Mouse (Mus musculus): ENCODE measurements around the gene Prps1l1. TPM values are rescaled to one million over a fixed set of nuclear protein-coding genes. Genes with fewer than 3 reads are reported as not detected.

The Prps1l1 gene
- total RNA-seq (2021) = not detected

GRCm38 (mm10) chr12:34984461-34984860 lies at the start of gene Prps1l1:
TSS of gene Prps1l1 (plus strand) at chr12:34984761.
- intact Hi-C loops (cut with DNase I) = no loop called here
- DNase-seq (ENCODE audit: low spot score) = no peak

DNA sequence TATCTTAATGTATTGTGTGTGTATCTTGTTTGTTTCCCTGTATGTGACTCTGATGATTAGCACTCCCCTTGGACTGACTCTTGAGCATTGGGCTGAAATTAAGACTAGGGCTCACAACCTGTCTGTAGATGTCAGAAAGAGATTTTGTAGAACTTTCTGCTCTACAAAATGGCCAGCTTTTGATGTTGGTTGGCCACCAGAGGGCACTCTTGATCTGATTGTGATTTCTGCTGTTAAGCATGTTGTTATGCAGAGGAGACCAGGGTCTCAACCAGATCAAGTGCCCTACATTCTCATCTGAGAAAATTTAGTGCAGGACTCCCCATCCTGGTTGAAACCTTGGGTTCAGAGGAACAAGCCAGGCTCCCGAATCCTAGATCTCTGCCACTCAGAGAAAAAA lies 46.6 kb upstream of the Prps1l1 start:
- DNase-seq (ENCODE audit: low spot score) = no peak
- intact Hi-C loops (cut with DNase I) = no loop called here

GRCm38 (mm10) chr12:34949066-34949706 lies 35.4 kb upstream of the Prps1l1 start:
- intact Hi-C loops (cut with DNase I) = no loop called here
- no peak for DNase-seq (ENCODE audit: low spot score)

DNA sequence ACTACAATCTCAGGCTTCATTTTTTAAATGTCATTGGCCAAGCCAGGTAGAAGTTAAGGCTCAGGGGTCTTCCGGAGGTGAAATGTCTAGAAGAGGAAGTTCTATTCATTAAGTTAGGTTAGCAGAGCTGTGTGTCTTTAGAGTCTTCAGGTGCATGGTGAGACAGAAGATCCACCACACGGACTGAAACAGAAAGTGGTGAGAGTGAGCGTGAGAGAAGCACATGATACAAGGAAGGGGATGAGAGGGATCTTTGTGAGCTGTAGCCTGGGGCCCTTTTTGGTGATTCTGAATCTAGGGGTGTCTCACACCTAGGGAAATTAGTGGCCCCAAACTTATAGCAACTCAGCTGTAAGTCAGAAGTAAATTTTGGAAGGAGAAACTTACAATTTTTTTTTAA lies 8.6 kb upstream of the Prps1l1 start:
- intact Hi-C loops (cut with DNase I) = no loop called here
- no peak for DNase-seq (ENCODE audit: low spot score)

DNA sequence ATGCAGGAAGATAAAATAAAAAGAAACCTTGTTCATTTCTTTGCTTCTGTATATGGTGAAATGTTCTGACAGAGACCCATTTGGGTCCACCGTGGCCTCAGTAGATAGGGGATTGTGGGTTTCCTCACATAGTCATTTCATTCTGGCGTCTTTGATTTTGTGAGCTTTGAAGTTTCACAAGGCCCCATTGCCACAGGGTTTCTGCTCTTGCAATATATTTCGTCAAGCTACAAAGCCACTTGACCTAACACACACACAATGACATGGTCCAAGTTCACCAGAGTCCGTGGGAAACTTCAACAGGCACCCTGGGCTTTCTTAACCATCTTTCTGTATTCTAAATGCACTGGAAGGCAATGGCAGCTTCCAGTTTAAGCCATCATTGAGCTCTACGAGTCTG lies 1.3 kb downstream of the Prps1l1 start:
- intact Hi-C loops (cut with DNase I) = no loop called here

GRCm38 (mm10) chr12:34989537-34990200 lies 5.1 kb downstream of the Prps1l1 start:
- intact Hi-C loops (cut with DNase I) = no loop called here
- no peak for DNase-seq (ENCODE audit: low spot score)

More for the DNA sequence above, 1.3 kb downstream of the Prps1l1 start:
- no peak for DNase-seq (ENCODE audit: low spot score)

GRCm38 (mm10) chr12:34990387-34990786 lies 5.8 kb downstream of the Prps1l1 start:
- intact Hi-C loops (cut with DNase I) = no loop called here
- no peak for DNase-seq (ENCODE audit: low spot score)

DNA sequence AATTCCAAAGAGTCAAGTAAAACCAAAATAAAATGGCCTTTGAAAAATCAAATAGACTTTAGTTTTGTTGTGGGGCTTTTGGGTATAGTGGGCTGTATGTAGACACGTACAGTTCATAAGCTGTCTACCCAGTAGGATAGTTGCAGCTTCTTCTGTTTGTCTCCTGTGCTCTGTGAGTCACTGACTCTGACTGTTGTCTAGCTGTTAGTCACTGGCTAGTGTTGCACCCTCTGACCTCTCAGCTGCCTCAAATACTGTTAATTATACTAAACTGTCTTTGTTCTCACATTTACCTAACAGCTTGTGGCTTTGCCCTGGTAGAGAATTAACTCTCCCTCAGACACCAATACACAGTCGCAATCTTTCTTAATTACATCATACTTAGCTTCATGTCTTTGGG lies 7.3 kb downstream of the Prps1l1 start:
- DNase-seq (ENCODE audit: low spot score) = no peak

DNA sequence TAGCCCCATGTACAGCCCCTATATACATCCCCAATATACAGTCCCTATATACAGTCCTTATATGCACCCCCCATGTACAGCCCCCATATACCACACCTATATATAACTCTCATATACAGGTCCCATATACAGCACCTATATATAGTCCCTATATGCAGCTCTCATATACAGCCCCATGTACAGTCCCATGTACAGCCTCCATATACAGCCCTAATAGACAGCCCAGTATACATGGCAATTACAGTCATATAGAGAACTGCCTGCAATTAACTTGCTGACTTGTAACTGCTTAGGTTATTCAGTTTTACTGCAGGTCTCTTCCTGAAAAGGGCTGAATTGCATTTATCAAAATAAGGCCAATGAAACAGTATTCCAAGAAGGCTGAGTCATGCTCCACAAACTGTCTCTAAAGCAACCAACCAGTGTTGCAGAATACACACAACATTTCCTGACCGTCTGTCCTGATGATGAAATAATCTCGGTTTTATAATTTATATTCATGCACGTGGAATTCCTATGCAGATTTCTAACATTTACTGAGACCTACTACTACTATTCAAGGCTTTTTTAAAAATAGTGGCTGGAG lies 13.1 kb downstream of the Prps1l1 start:
- no peak for DNase-seq (ENCODE audit: low spot score)
- intact Hi-C loops (cut with DNase I) = no loop called here

More for the DNA sequence above, 7.3 kb downstream of the Prps1l1 start:
- intact Hi-C loops (cut with DNase I) = no loop called here

- no peak for DNase-seq (ENCODE audit: low spot score)
- intact Hi-C loops (cut with DNase I) = no loop called here
Measured at GRCm38 (mm10) chr12:34998778-34999467, 14.4 kb downstream of the Prps1l1 start.

DNA sequence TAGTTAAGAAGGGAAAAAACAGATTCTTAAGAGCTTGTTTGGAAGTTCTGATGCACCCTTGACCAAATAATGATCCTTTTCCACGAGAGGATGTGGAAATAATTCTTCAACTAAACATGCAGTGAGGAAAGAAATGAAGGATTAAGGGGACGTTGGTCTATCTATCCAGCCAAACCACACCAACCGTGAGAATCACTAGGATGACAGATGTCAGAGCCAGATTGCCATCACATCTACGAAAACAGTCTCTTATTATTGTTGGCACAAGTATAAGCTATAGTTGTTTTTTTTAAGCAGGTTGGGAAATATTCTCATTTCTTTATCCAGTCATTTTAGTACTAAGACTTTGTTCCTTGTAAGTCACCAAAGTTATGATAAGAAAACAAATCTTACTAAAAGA lies 15.8 kb downstream of the Prps1l1 start:
- intact Hi-C loops (cut with DNase I) = no loop called here
- DNase-seq (ENCODE audit: low spot score) = no peak

GRCm38 (mm10) chr12:35005748-35006147 lies 21.2 kb downstream of the Prps1l1 start:
- DNase-seq (ENCODE audit: low spot score) = no peak
- intact Hi-C loops (cut with DNase I) = no loop called here

DNA sequence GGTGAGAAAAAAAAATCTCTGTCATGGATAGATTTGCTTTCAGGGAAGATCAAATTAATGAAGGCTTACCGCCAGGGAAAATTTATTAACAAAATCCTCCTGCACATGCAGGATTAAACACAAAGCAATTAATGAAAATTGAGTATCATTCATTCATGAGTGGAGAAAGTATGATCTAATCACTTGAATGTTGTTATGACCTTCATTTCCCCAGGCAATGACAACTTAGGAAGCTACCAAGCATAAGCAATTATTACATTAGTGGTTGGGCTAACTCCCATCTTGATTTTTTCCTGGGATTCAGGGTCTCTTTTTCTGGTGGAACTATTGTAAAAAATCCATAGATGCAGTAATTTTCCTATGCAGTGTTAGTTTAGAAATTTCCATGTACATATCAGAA lies 23.3 kb downstream of the Prps1l1 start:
- no peak for DNase-seq (ENCODE audit: low spot score)
- intact Hi-C loops (cut with DNase I) = no loop called here

- intact Hi-C loops (cut with DNase I) = no loop called here
Measured at GRCm38 (mm10) chr12:35008340-35009137, 24.0 kb downstream of the Prps1l1 start.

DNA sequence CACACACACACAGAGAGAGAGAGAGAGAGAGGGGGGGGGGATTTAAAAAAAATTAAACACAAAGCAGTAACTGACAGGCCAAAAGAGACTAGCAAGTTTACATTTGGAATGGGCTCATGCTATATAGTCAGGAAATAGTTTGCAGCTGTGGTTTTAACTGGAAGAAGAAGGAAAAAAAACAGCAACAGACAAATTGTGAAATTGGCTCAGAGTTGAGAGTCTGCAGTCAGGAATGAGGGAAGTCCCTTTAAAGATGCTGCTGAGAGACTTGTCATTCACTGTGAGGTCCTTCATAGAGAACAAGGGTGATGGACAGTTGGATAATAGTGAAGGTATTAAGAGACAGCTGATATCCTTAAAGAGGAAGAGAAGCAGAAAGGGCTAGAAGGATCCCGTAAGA lies 26.9 kb downstream of the Prps1l1 start:
- no peak for DNase-seq (ENCODE audit: low spot score)
- intact Hi-C loops (cut with DNase I) = no loop called here

More at GRCm38 (mm10) chr12:35008340-35009137, 24.0 kb downstream of the Prps1l1 start:
- DNase-seq (ENCODE audit: low spot score) = no peak

DNA sequence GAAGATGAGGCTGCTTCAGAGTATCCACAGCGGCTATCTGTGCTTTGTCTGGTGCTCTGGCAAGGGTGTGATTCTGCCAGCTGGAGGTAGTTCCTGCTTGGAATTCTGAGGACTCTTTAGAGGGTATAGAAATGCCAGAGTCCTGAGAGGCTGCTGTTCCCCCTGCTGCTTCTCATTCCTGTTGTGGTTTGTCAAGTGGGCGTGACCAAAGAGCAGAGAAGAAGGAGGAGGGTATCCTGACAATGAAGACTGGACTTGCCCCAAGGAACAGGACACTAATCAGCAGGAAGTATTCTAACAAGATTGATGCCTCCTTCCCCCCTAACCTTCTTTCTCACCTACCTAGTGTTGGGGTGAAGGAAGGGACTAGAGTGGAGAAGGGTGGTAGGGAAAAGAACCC lies 29.4 kb downstream of the Prps1l1 start:
- DNase-seq (ENCODE audit: low spot score) = no peak
- intact Hi-C loops (cut with DNase I) = no loop called here

DNA sequence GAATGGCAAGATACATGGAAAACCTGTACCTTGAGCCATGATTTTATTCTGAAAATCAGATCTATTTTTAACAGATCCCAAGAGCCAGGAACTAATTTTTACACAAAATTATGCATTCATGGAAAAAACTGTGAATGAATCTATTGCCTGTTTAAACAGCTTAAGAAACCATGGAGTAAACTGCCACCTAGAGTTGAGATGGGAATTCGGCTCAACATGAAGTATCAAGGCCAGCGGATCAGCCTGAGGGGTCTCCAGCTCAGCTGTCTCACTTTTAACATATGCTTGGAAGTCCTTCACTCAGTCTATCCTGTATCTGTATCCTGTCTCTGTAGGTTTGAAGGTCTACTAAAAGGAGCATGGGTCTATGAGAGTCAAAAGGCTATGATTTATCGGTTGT lies 31.5 kb downstream of the Prps1l1 start:
- intact Hi-C loops (cut with DNase I) = no loop called here

DNA sequence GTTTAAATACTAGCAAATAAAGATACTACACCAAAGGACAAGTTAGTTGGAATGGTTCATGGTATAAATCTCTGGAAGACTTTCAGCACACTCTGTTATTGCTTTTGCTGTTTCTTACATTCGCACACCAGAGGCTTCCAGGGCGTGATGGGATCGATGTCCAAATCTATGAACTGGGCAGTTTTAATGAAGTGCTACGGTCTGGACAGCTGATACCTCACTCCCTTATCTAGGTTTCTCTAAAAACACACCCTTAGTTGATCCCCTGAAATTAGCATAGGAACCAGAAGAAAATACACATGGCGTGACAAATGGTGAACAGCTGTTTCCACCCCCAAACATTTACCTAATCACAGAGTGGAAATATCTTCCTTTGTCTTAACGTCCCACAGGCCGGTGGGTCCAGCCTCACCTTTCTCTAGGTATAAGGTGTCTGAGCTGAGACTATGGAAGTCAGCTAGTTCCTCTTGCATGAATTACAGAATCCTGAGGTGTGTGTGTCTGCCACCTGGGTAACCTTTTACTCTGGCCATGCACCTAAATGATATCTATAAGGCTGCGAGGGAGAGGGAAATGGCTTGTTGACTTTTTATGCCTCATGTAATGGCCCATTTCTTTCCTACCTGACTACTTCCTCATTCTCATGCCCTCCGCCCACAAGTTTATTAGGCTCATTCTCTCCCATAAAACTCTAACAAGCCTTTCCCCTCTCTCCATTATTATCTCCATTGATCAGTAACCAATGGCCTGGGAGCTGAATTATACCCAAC lies 32.1 kb downstream of the Prps1l1 start:
- intact Hi-C loops (cut with DNase I) = loop anchor here (1.0 kb wide), 1 partner anchor 352 kb away; no protein-coding TSS in a partner anchor
- no peak for DNase-seq (ENCODE audit: low spot score)

More for the DNA sequence above, 31.5 kb downstream of the Prps1l1 start:
- DNase-seq (ENCODE audit: low spot score) = no peak

GRCm38 (mm10) chr12:35018679-35019237 lies 34.2 kb downstream of the Prps1l1 start:
- intact Hi-C loops (cut with DNase I) = no loop called here
- no peak for DNase-seq (ENCODE audit: low spot score)
